Mouse (Mus musculus) gastrocnemius, postnatal 10 days (tissue): ENCODE results near the gene Inka1. TPM values are rescaled to one million over a fixed set of nuclear protein-coding genes. Genes with fewer than 3 reads are reported as not detected.

Source experiments
- DNase-seq: peaks from one replicate; pipeline ENCODE4 v3.0.0; 2021; ENCODE audit warnings: mixed read lengths
- total RNA-seq, 2 experiments: library from RNA; stranded (reverse); gene quantifications; 2 replicates each; pipeline ENCODE4 v1.2.3; 2021

The Inka1 gene
- total RNA-seq, 2 experiments from 2014 or later: 8.8 to 14.0 TPM

DNA sequence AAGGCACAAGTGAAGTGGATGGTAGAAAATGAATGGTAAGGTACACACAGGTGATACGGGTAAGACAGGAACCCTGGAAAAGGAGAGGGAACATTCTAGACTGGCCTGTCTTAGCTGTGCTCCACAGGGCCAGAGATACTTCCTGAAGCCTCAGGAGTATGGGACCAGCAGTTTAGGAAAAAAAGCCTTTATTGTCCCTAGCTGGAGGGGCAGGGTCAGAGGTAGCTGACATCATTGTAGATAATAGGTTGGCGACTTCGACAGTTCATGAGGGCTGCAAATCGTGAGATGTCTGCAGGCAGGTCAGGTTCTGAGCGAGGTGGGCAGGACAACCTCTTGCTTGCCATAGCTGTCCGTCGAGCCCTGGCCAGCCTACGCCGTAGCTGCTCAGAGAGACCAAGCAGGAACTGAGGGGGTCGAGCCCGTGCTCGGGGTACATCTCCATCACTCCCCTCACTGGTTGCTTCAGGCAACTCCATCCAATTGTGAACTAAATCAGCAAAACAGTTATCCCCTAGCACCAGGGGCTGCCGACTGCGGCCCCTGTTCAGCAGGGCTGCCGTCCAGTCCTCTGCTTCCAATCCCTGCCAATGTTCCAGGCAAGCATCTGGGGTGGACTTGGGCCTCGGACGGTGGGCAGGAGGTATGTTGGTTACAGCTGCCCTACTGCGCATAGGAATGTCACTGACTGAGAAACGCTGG, 1.5 kb downstream of the Inka1 start:
- DNase-seq: no peak

DNA sequence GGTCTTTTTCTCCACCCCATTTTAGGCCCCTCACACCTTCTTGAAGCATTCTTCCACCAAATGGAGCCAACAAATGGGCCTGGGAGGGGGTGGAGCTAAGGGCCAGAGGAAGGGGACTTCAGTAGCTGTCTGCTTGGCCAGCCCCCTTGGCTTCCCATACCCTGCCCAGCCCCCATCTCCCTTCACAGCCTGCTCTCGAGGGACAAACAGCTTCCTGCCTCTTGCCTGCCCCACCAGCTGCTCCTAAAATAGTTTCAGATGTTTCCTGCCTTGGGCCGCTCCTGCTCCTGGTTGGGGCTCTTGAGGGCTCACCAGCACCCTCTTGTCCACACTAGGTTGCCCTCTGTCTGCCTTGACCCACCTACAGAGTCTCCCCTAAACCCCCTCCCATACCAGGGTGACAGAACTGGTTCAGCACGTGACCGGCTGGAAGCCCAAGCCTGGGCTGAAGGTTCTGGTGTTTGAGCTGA, 2.2 kb downstream of the Inka1 start:
- DNase-seq: peak; percentile 65

DNA sequence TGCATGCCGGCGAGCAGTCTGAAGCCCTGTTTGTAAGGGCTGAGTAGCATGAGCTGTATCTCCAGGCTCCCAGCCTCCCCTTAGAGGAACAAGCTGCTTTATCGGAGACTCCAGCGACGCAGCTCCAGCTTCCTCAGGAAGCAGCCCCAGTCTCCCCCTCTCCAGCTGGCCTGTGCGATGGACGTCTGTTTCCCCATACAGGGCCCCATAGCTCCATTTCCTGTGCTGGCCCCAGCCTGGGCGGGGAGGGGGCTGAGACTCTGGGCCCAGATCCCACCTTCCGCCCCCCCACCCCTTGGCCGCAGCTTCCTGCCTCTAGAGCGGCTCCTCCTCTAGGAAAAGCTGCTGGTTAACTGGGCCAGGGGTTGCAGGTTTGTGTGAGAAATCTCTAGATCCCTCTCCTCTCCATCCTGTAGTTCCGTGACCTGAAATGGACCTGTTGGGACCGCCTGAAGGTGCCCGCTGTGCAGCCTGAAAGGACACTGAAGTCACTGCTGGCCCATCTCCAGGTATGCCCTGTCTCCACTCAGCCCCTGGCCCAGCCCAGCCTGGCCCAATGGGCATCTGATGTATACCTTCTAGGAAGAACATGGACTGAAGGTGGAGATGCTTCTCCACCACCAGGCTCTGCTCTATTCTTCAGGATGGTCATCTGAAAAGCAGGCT, 2.9 kb downstream of the Inka1 start, which contains the start of gene Gm20661:
Gm20661 (plus strand) TSS at position 378 of the 666 bp plus-strand sequence.
- DNase-seq: peak; percentile 67

GRCm38 (mm10) chr9:107981684-107982605, 3.7 kb downstream of the Inka1 start:
- no peak for DNase-seq

GRCm38 (mm10) chr9:107978815-107979214, 6.9 kb downstream of the Inka1 start:
- DNase-seq: no peak

GRCm38 (mm10) chr9:107975399-107976386, 10.0 kb downstream of the Inka1 start, which contains the start of gene Uba7:
Gene Uba7 (plus strand): TSS chr9:107975505.
- no peak for DNase-seq

DNA sequence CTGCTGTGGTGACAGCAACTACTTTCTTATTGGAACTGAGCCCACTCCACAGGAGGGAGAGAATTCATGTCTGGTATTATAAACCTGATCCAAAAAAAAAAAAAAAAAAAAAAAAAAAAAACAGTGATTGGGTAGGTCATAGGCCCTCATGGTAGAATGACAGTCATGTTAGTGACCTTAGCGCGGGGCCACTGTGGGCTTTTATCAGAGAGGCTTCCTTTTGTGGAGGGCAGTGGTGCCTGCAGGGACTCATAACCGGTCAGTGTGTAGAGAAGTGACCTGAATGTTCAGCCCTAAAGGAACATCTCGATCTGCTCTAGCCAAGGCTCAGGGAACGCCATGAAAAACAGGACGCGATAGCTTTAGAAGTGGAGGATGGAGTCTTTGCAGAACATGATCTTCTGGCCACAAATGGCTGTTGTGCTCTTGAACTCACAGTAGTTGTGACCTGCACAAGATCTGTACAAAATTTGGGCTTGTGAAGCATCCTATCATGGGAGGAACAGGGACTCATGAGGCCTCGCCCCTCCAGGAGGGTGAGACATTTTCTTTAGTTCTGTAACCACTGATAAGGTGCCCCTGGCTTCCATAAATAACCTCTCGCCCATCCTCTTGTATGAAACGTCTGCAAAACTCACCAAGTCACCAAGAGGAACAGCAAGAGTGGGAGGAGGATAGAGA, 11.0 kb downstream of the Inka1 start:
- DNase-seq: no peak

- no peak for DNase-seq
Measured at GRCm38 (mm10) chr9:107971690-107972541, 13.8 kb downstream of the Inka1 start.

GRCm38 (mm10) chr9:107970311-107970710, 15.4 kb downstream of the Inka1 start:
- DNase-seq: no peak

GRCm38 (mm10) chr9:107968531-107968930, 17.1 kb downstream of the Inka1 start:
- no peak for DNase-seq

GRCm38 (mm10) chr9:107967437-107967836, 18.2 kb downstream of the Inka1 start:
- no peak for DNase-seq

GRCm38 (mm10) chr9:107966676-107967075, 19.0 kb downstream of the Inka1 start:
- DNase-seq: no peak

DNA sequence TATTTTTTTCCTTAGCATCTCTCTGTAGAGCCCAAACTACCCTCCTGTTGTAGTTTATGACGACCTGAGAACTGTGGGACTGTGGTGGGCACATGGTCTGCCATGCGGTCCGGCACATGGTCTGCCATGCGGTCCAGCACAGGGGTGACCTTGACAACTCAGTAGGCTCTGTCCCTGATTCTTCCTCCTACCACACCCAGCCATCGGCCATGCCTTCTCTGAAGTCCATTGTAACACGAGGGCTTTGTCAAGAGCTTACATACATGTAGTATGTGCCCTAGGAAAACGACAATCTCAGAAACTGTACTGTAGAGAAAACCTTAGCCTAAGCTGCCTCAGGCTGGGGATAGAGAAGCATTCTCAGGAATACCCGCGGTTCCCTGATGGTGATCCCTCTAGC, 21.0 kb downstream of the Inka1 start:
- no peak for DNase-seq

GRCm38 (mm10) chr9:107963700-107964099, 22.0 kb downstream of the Inka1 start:
- peak; percentile 90 for DNase-seq

DNA sequence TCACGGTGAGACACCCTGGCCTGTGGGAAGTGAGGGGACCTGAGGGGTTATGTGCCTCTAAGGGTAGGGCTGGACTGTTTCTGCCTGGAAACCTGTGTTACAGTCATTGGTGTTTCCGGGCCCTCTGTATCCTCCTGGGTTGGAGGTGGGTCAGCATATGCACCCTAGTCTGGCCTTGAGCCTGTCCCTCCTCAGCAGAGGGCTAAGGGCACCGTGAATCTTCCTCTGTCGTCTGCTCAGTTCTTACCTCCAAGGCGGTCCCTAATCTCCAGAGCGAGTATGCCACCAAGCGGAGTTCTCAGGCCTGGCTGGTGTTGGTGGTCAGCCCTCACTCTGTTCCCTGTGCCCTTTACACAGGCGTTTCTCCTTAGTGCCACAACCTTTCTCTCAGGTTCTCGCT, 22.8 kb downstream of the Inka1 start:
- no peak for DNase-seq

DNA sequence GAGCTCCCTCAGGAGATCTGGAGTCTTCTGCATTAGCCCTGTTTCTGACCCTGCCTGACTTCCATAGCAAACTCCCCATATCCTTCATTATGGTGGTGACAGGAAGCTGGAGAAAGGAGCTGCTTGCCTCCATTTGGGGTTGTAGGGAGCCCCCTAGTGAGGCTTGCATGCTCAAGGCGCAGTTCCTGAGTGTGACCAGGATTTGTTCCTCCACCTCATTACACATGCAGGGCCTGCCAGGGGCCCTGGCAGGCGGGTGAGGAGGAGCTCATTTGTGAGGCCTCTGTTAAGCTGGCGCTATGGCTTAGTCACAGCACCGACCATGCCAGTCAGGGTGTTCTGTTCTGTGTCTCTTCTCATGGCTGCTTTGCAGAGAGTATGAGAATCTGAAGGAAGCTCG, 23.8 kb downstream of the Inka1 start:
- no peak for DNase-seq

- DNase-seq: no peak
Measured at GRCm38 (mm10) chr9:107961351-107961762, 24.3 kb downstream of the Inka1 start.

- DNase-seq: no peak
Measured at GRCm38 (mm10) chr9:107960928-107961327, 24.8 kb downstream of the Inka1 start.

- DNase-seq: no peak
Measured at GRCm38 (mm10) chr9:107959896-107960295, 25.8 kb downstream of the Inka1 start.

- DNase-seq: no peak
Measured at GRCm38 (mm10) chr9:107957141-107957540, 28.5 kb downstream of the Inka1 start.
